In genomic region chr17:70747731-70748475, GRCm38 (mm10) we compare ENCODE assay signal across 8 mouse cellular contexts.
DNase-seq lines count a peak whose midpoint lies in the region; ATAC-seq and TF ChIP-seq lines count a peak whose summit lies in the region.

No protein-coding gene starts in this region.

- peak; percentile 49 for ATAC-seq in forebrain, embryonic 14.5 days
- 0 out of 2 replicates have a peak, but pooled peaks have one; percentile 14 for ATAC-seq in lung, postnatal 0 days
- ATAC-seq in erythroid progenitor cell, adult 5-6 weeks (replicated peaks; ENCODE audit: low FRiP score, poor library complexity, severe bottlenecking): no peak

- WGBS in forebrain, embryonic 14.5 days: under 1% methylated on average over 23 of the region's 23 CpGs
- WGBS in lung, postnatal 0 days: 2% methylated on average over 23 of the region's 23 CpGs
- WGBS in small intestine, adult 2 months: 1% methylated on average over 23 of the region's 23 CpGs

- H3K9ac ChIP-seq in forebrain, embryonic 14.5 days (ENCODE audit: low read length): peak overlapping the region; percentile 46
- peak overlapping the region; percentile 21; the same call in 1 of the 2 replicates for H3K9ac ChIP-seq in lung, postnatal 0 days (replicated peaks; ENCODE audit: low read depth)

- TF ChIP-seq CTCF in lung, postnatal 0 days (IDR thresholded peaks at IDR 0.05): no peak
- no peak for TF ChIP-seq CTCF in small intestine, adult 2 months (IDR thresholded peaks at IDR 0.05; ENCODE audit: extremely low read depth, insufficient read length, insufficient replicate concordance, low read depth, low read length)

- peaks cover 17% of the 10 kb centered on the region for H3K4me1 ChIP-seq in forebrain, embryonic 14.5 days (ENCODE audit: control insufficient read depth, insufficient read depth, low read length)
- peaks cover 5% of the 10 kb centered on the region; the same call in 1 of the 2 replicates for H3K4me1 ChIP-seq in lung, postnatal 0 days (ENCODE audit: insufficient read depth, low read depth, low read length)
- H3K4me1 ChIP-seq in small intestine, adult 2 months (ENCODE audit: control insufficient read depth, insufficient read depth, insufficient read length, low read length): peaks cover 22% of the 10 kb centered on the region

- H3K9me3 ChIP-seq in forebrain, embryonic 14.5 days (replicated peaks; ENCODE audit: control insufficient read depth, low read length): no peaks in the 10 kb centered on the region
- H3K9me3 ChIP-seq in lung, postnatal 0 days (ENCODE audit: low read length): no peaks in the 10 kb centered on the region

- no peak; the same call in 1 of the 2 replicates for TF ChIP-seq EP300 in lung, postnatal 0 days (IDR thresholded peaks at IDR 0.05)

- H3K36me3 ChIP-seq in forebrain, embryonic 14.5 days (ENCODE audit: control insufficient read depth, insufficient read depth, low read length): no peaks in the 10 kb centered on the region
- H3K36me3 ChIP-seq in lung, postnatal 0 days (ENCODE audit: insufficient read depth, low read length): no peaks in the 10 kb centered on the region
- H3K36me3 ChIP-seq in small intestine, adult 2 months (ENCODE audit: control insufficient read depth, insufficient read depth, low read length): no peaks in the 10 kb centered on the region

- DNase-seq in 416B (ENCODE audit: low read depth) (peak; percentile 72), MN1 (ENCODE audit: low spot score) (peak; percentile 50)
- DNase-seq in forebrain, embryonic 14.5 days (ENCODE audit: low spot score): peak; percentile 62
- DNase-seq in induced T-regulatory cell, adult 2 months (ENCODE audit: low read depth): peak; percentile 43
- DNase-seq in lung, postnatal 0 days (ENCODE audit: low spot score): peak; percentile 89
- DNase-seq in right cerebral cortex, adult 18-20 months: no peak

- no peak for TF ChIP-seq POLR2A in small intestine, adult 2 months (IDR thresholded peaks at IDR 0.05; ENCODE audit: low read depth, low read length)

- H3K4me3 ChIP-seq in forebrain, embryonic 14.5 days (ENCODE audit: low read depth, low read length): peak overlapping the region; percentile 20
- H3K4me3 ChIP-seq in lung, postnatal 0 days (ENCODE audit: low read depth, low read length): peak overlapping the region; percentile 16; the same call in 1 of the 2 replicates
- peak overlapping the region; percentile 48 for H3K4me3 ChIP-seq in small intestine, adult 2 months (ENCODE audit: low read depth, low read length)

- H3K4me2 ChIP-seq in forebrain, embryonic 14.5 days (ENCODE audit: low read length): peak overlapping the region; percentile 61
- peak overlapping the region; percentile 52 for H3K4me2 ChIP-seq in lung, postnatal 0 days (replicated peaks; ENCODE audit: low read depth, low read length)

- peak overlapping the region; percentile 3; the same call in 1 of the 2 replicates for H3K27ac ChIP-seq in forebrain, embryonic 14.5 days (ENCODE audit: low read depth, low read length)
- peak overlapping the region; percentile 84 for H3K27ac ChIP-seq in lung, postnatal 0 days (ENCODE audit: low read length)
- peak overlapping the region; percentile 94 for H3K27ac ChIP-seq in small intestine, adult 2 months (ENCODE audit: insufficient read depth, low read depth, low read length)

- no peaks in the 10 kb centered on the region for H3K27me3 ChIP-seq in forebrain, embryonic 14.5 days (replicated peaks; ENCODE audit: control insufficient read depth, insufficient read depth, low read length)
- H3K27me3 ChIP-seq in lung, postnatal 0 days (replicated peaks; ENCODE audit: insufficient read depth, low read length): no peaks in the 10 kb centered on the region
- H3K27me3 ChIP-seq in small intestine, adult 2 months (ENCODE audit: control insufficient read depth, insufficient read depth, low read length): no peaks in the 10 kb centered on the region

Comparison
In these comparisons a context has a peak if more than half of its experiments do, and no peak if none do; other contexts are left out.
1. H3K27ac ChIP-seq: peak in every context shown above with its lines; median percentile 94 in small intestine, adult 2 months; 84 in lung, postnatal 0 days; 3 in forebrain, embryonic 14.5 days.